Mouse (Mus musculus): ENCODE data around the gene Olfr715.
"Not testable (repeated sequence)": the region's sequence is repeated elsewhere in the genome, so short reads cannot be mapped to it uniquely, and the experiment has no call there.

Gene Olfr715

DNA sequence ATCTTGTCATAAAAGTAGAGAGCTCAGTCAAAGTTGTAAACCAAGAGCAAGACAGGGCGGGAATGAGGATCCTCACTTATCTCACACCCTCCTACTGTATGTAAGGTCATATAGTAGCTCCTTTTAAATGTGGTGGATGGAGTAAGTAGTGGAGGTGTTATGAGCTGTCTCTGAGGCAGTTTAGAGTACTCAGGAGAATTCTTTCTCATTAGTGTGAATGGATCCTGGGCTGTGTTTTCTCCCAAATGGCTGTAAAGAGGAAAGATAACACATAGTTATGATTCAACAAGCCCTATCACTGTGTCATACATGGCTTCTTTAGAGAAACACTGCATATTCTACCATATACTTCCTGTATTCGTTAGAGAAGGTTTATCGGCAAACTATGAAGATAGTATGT lies at the start of gene Olfr715:
Gene Olfr715 (minus strand): TSS at position 101 of the 400 bp plus-strand sequence.
- not testable (repeated sequence) for DNase-seq (ENCODE audit: low read depth, low spot score)

GRCm38 (mm10) chr7:107180406-107180805 lies 49.5 kb upstream of the Olfr715 start:
- no peak for DNase-seq (ENCODE audit: low read depth, low spot score)

- DNase-seq (ENCODE audit: low read depth, low spot score): no peak
Observed at GRCm38 (mm10) chr7:107166690-107167089, 35.8 kb upstream of the Olfr715 start, which contains the start of gene Nlrp14. Gene Nlrp14 (plus strand): TSS chr7:107166990.

DNA sequence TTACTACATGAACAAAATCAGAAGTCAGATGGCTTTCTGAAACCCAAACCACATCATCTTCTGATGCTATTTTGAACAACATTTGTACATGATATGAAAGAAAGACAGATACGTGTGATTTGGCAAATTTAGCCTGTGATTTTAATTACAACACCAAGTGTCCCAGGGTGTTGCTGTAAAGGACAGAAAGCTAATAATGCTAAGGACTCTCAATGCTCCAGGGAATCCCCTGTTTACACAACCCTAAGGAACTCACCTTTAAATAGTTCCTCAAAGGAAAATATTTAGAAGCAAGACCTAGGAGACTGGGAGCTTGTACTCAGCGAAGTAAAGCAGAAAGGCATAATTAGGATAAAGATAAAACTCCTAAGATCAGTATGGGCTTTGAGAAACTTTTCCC lies 7.1 kb upstream of the Olfr715 start, which contains the start of gene Olfr716:
Gene Olfr716 (plus strand): TSS at position 301 of the 400 bp plus-strand sequence.
- DNase-seq (ENCODE audit: low read depth, low spot score): not testable (repeated sequence)

- DNase-seq (ENCODE audit: low read depth, low spot score): not testable (repeated sequence)
Observed at GRCm38 (mm10) chr7:107110269-107110668, 20.6 kb downstream of the Olfr715 start, which contains the start of gene Olfr715b. Gene Olfr715b (minus strand): TSS chr7:107110369.

GRCm38 (mm10) chr7:107092920-107093319 lies 38.0 kb downstream of the Olfr715 start, which contains the start of gene Olfr17:
Gene Olfr17 (plus strand): TSS chr7:107093220.
- no peak for DNase-seq (ENCODE audit: low read depth, low spot score)
